Mouse (Mus musculus): ENCODE measurements around the gene Apom. TPM values are rescaled to one million over a fixed set of nuclear protein-coding genes. Genes with fewer than 3 reads are reported as not detected.
A peak's percentile ranks its signal among the peaks of the same experiment; 100 is the strongest.

The Apom gene
- total RNA-seq, 1 experiment: 10.0 TPM

DNA sequence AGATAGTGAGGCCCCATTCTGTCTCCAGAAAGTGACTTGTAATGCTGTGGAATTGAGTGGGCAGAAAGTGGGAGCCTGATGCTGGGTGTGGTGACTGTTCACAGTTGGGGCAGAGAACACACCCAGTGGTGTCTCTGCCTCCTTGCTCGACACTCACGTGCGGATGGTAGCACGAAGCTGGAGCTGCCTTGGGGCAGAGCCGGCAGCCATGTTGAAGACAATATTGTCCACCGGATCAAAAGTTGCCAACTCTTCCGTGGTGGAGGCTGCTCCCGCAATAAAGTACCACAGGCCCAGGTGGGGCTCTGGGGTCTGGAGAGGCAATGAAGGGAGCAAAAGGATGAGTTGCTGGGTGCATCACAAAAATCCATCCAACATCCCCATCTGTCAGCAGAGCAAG, 812 bp downstream of the Apom start:
- H3K4me3 ChIP-seq (ENCODE audit: insufficient read depth in 1 of 2, low read depth in 1 of 2, low read length in 2 of 2, poor library complexity in 1 of 2, severe bottlenecking in 1 of 2): no peak overlapping the region
- no peaks in the 10 kb centered on the region for H3K9me3 ChIP-seq (ENCODE audit: control insufficient read depth, insufficient read depth, low read depth, low read length)
- peaks cover 0 to 2% of the 10 kb centered on the region in 2 experiments; a peak in 1 of 4 replicates for H3K4me1 ChIP-seq (ENCODE audit: control insufficient read depth in 2 of 2, insufficient read depth in 2 of 2, low read length in 2 of 2, poor library complexity in 1 of 2)
- DNase-seq (ENCODE audit: low read depth, low spot score): no peak
- H3K27ac ChIP-seq (ENCODE audit: insufficient read depth, low read depth, low read length, poor library complexity, severe bottlenecking): no peak overlapping the region
- H3K36me3 ChIP-seq (ENCODE audit: control insufficient read depth, insufficient read depth, low read length, poor library complexity, severe bottlenecking): no peaks in the 10 kb centered on the region
- no peak for TF ChIP-seq ZNF384 (IDR thresholded peaks at IDR 0.05; ENCODE audit: low read depth, low read length)
- TF ChIP-seq HCFC1 (IDR thresholded peaks at IDR 0.05; ENCODE audit: borderline replicate concordance, insufficient read depth, low read length): no peak
- TF ChIP-seq CHD2 (IDR thresholded peaks at IDR 0.05; ENCODE audit: low read depth, low read length): no peak
- TF ChIP-seq ZC3H11A (IDR thresholded peaks at IDR 0.05; ENCODE audit: borderline replicate concordance, low read depth, low read length): no peak
- TF ChIP-seq MAFK (IDR thresholded peaks at IDR 0.05; ENCODE audit: insufficient read depth, low read depth, low read length): no peak
- in situ Hi-C loops (cut with MboI; ENCODE audit: low sequenced_read_pairs in 2 of 2, unreplicated experiment in 2 of 2): no loop called here
- no peak overlapping the region for H3K9ac ChIP-seq (ENCODE audit: insufficient read depth, low read depth, low read length, poor library complexity, severe bottlenecking)

DNA sequence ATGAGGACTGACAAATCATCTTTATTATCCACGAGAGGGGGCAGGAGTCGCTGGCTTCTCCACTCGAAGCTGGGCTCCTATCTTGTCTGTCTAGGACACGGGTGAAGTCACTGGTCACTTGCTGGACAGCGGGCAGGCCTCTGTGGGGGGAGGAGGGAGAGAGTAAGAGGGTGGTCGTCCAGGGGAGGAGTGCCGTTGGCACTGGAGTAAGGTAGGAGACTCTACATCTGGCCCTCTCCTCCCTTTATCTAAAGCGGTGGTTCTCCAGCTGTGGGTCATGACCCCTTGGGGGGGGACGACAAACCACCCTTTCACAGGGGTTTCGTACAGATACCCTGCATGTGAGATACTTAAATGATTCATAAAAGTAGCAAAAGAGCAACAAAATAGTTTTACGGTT, 2.9 kb downstream of the Apom start:
- TF ChIP-seq ZC3H11A (IDR thresholded peaks at IDR 0.05; ENCODE audit: borderline replicate concordance, low read depth, low read length) (no peak), ZNF384 (IDR thresholded peaks at IDR 0.05; ENCODE audit: low read depth, low read length) (no peak), HCFC1 (IDR thresholded peaks at IDR 0.05; ENCODE audit: borderline replicate concordance, insufficient read depth, low read length) (no peak), MAFK (IDR thresholded peaks at IDR 0.05; ENCODE audit: insufficient read depth, low read depth, low read length) (no peak), CHD2 (IDR thresholded peaks at IDR 0.05; ENCODE audit: low read depth, low read length) (no peak)
- no peak overlapping the region for H3K4me3 ChIP-seq (ENCODE audit: insufficient read depth in 1 of 2, low read depth in 1 of 2, low read length in 2 of 2, poor library complexity in 1 of 2, severe bottlenecking in 1 of 2)
- DNase-seq (ENCODE audit: low read depth, low spot score): no peak
- no peak overlapping the region for H3K27ac ChIP-seq (ENCODE audit: insufficient read depth, low read depth, low read length, poor library complexity, severe bottlenecking)
- peaks cover 2% of the 10 kb centered on the region in 2 experiments; a peak in 1 of 4 replicates for H3K4me1 ChIP-seq (ENCODE audit: control insufficient read depth in 2 of 2, insufficient read depth in 2 of 2, low read length in 2 of 2, poor library complexity in 1 of 2)
- no peak overlapping the region for H3K9ac ChIP-seq (ENCODE audit: insufficient read depth, low read depth, low read length, poor library complexity, severe bottlenecking)
- in situ Hi-C loops (cut with MboI; ENCODE audit: low sequenced_read_pairs in 2 of 2, unreplicated experiment in 2 of 2): no loop called here
- H3K9me3 ChIP-seq (ENCODE audit: control insufficient read depth, insufficient read depth, low read depth, low read length): no peaks in the 10 kb centered on the region
- H3K36me3 ChIP-seq (ENCODE audit: control insufficient read depth, insufficient read depth, low read length, poor library complexity, severe bottlenecking): peaks cover 5% of the 10 kb centered on the region; the same call in 1 of the 2 replicates

DNA sequence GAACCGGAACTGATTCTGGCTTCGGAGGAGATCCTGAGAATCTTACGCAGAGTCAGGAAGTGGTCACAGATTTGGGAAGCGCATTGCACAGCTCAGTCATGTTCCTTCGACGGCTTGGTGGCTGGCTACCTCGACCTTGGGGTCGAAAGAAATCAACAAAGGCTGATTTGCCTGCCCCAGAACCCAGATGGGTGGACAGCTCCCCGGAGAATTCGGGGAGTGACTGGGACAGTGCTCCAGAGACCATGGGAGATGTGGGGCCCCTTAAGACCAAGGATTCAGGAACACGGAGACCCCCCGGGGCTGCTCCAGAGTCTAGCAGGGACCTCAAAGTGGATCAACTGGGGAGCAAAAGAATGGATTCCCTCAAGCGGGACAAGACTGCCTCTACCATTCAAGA, 4.8 kb downstream of the Apom start:
- in situ Hi-C loops (cut with MboI; ENCODE audit: low sequenced_read_pairs in 2 of 2, unreplicated experiment in 2 of 2): no loop called here
- Histone ChIP-seq H3K9me3 (ENCODE audit: control insufficient read depth, insufficient read depth, low read depth, low read length) (no peaks in the 10 kb centered on the region), H3K27ac (ENCODE audit: insufficient read depth, low read depth, low read length, poor library complexity, severe bottlenecking) (no peak overlapping the region), H3K4me1 (ENCODE audit: control insufficient read depth in 2 of 2, insufficient read depth in 2 of 2, low read length in 2 of 2, poor library complexity in 1 of 2) (peaks cover 2 to 4% of the 10 kb centered on the region in 2 experiments; a peak in 2 of 4 replicates), H3K9ac (ENCODE audit: insufficient read depth, low read depth, low read length, poor library complexity, severe bottlenecking) (no peak overlapping the region), H3K36me3 (ENCODE audit: control insufficient read depth, insufficient read depth, low read length, poor library complexity, severe bottlenecking) (peaks cover 10% of the 10 kb centered on the region; the same call in 1 of the 2 replicates), H3K4me3 (ENCODE audit: insufficient read depth in 1 of 2, low read depth in 1 of 2, low read length in 2 of 2, poor library complexity in 1 of 2, severe bottlenecking in 1 of 2) (0 out of 4 replicates have a peak overlapping the region, but pooled peaks of 1 of the 2 experiments have one; percentile 76)
- DNase-seq (ENCODE audit: low read depth, low spot score): no peak
- TF ChIP-seq MAFK (IDR thresholded peaks at IDR 0.05; ENCODE audit: insufficient read depth, low read depth, low read length) (no peak), CHD2 (IDR thresholded peaks at IDR 0.05; ENCODE audit: low read depth, low read length) (no peak), ZC3H11A (IDR thresholded peaks at IDR 0.05; ENCODE audit: borderline replicate concordance, low read depth, low read length) (no peak), HCFC1 (IDR thresholded peaks at IDR 0.05; ENCODE audit: borderline replicate concordance, insufficient read depth, low read length) (no peak), ZNF384 (IDR thresholded peaks at IDR 0.05; ENCODE audit: low read depth, low read length) (no peak)

DNA sequence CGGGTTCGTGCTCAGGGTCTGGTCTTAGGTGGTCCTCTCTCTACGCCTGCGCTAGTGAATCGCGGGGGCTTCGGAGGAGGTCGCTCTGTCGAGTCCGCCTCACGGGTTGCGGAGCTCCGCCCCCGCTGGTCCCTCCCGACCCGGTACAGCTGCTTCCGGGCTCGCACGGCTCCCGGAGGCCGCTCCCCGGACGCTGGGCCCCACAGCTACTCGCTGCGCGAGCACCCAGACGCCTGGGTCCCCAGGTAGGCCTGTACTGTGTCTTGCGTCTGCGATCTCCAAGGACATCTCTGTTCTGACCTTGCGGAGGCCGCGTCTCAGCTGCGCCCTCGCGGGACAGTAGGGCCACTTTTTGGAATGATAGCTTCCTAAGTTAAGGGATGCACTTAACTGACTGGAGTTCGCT, 5.6 kb downstream of the Apom start, which contains the start of gene D17H6S53E:
TSS of gene D17H6S53E (plus strand) at position 168 of the 406 bp plus-strand sequence.
- Histone ChIP-seq H3K4me1 (ENCODE audit: control insufficient read depth in 2 of 2, insufficient read depth in 2 of 2, low read length in 2 of 2, poor library complexity in 1 of 2) (peaks cover 2 to 4% of the 10 kb centered on the region in 2 experiments; a peak in 2 of 4 replicates), H3K36me3 (ENCODE audit: control insufficient read depth, insufficient read depth, low read length, poor library complexity, severe bottlenecking) (peaks cover 10% of the 10 kb centered on the region; the same call in 1 of the 2 replicates), H3K9me3 (ENCODE audit: control insufficient read depth, insufficient read depth, low read depth, low read length) (no peaks in the 10 kb centered on the region), H3K9ac (ENCODE audit: insufficient read depth, low read depth, low read length, poor library complexity, severe bottlenecking) (peak within 1 kb of the TSS; percentile 46), H3K4me3 (ENCODE audit: insufficient read depth in 1 of 2, low read depth in 1 of 2, low read length in 2 of 2, poor library complexity in 1 of 2, severe bottlenecking in 1 of 2) (peak within 1 kb of the TSS; percentile 58 to 76), H3K27ac (ENCODE audit: insufficient read depth, low read depth, low read length, poor library complexity, severe bottlenecking) (no peak within 1 kb of the TSS)
- in situ Hi-C loops (cut with MboI; ENCODE audit: low sequenced_read_pairs in 2 of 2, unreplicated experiment in 2 of 2): no loop called here
- TF ChIP-seq ZNF384 (IDR thresholded peaks at IDR 0.05; ENCODE audit: low read depth, low read length) (no peak), MAFK (IDR thresholded peaks at IDR 0.05; ENCODE audit: insufficient read depth, low read depth, low read length) (no peak), CHD2 (IDR thresholded peaks at IDR 0.05; ENCODE audit: low read depth, low read length) (no peak), ZC3H11A (IDR thresholded peaks at IDR 0.05; ENCODE audit: borderline replicate concordance, low read depth, low read length) (no peak), HCFC1 (IDR thresholded peaks at IDR 0.05; ENCODE audit: borderline replicate concordance, insufficient read depth, low read length) (no peak)
- DNase-seq (ENCODE audit: low read depth, low spot score): no peak

All from ES-E14 (cell line).